Mouse (Mus musculus): ENCODE data around the gene Cntnap5b. TPM values are rescaled to one million over a fixed set of nuclear protein-coding genes. Genes with fewer than 3 reads are reported as not detected.

The Cntnap5b gene
- total RNA-seq (2014; fragmentation: Nextera tagmentation) (not detected in 2 replicates), total RNA-seq (2017) (0.11 TPM in 1 of 2 replicates, not detected in the other), polyA plus RNA-seq (2012) (not detected in 2 replicates)

- TF ChIP-seq GATA1 (IDR thresholded peaks at IDR 0.05; ENCODE audit: borderline replicate concordance, low read length): no peak
- no peak for TF ChIP-seq CTCF (IDR thresholded peaks at IDR 0.05; ENCODE audit: low read depth, low read length)
- TF ChIP-seq TAL1 (conservative IDR thresholded peaks at IDR 0.05; ENCODE audit: low read depth, low read length): no peak
- no peak for TF ChIP-seq POLR2AphosphoS5 (IDR thresholded peaks at IDR 0.05; ENCODE audit: insufficient replicate concordance, low read depth, low read length)
- TF ChIP-seq GATA2 (IDR thresholded peaks at IDR 0.05; ENCODE audit: borderline replicate concordance, low read depth, low read length): no peak
These were observed at the start of gene Cntnap5b for GRCm38 (mm10) chr1:99772614-99773013. TSS of gene Cntnap5b (plus strand) at chr1:99772765.

GRCm38 (mm10) chr1:99759996-99760395 is 12.6 kb upstream of the Cntnap5b start:
- Histone ChIP-seq H3K9me3 (replicated peaks) (peaks cover 6% of the 10 kb centered on the region), H3K27me3 (ENCODE audit: insufficient read depth, low read length) (no peaks in the 10 kb centered on the region), H3K4me1 (ENCODE audit: insufficient read depth, low read depth, low read length) (no peaks in the 10 kb centered on the region), H3K4me3 (ENCODE audit: low read depth, low read length) (no peak overlapping the region), H3K36me3 (replicated peaks) (no peaks in the 10 kb centered on the region)
- ATAC-seq (ENCODE audit: extremely low read depth, insufficient number of reproducible peaks, low FRiP score, poor library complexity, severe bottlenecking): no peak
- DNase-seq (ENCODE audit: low spot score): no peak
- TF ChIP-seq GATA1 (IDR thresholded peaks at IDR 0.05; ENCODE audit: borderline replicate concordance, low read length) (no peak), TAL1 (conservative IDR thresholded peaks at IDR 0.05; ENCODE audit: low read depth, low read length) (no peak), GATA2 (IDR thresholded peaks at IDR 0.05; ENCODE audit: borderline replicate concordance, low read depth, low read length) (no peak), CTCF (IDR thresholded peaks at IDR 0.05; ENCODE audit: low read depth, low read length) (no peak)

More at GRCm38 (mm10) chr1:99772614-99773013, at the start of gene Cntnap5b:
- H3K36me3 ChIP-seq (replicated peaks): no peaks in the 10 kb centered on the region
- H3K9me3 ChIP-seq (replicated peaks): peaks cover 12% of the 10 kb centered on the region
- H3K4me1 ChIP-seq (ENCODE audit: insufficient read depth, low read depth, low read length): no peaks in the 10 kb centered on the region
- no peaks in the 10 kb centered on the region for H3K27me3 ChIP-seq (ENCODE audit: insufficient read depth, low read length)
- ATAC-seq (ENCODE audit: extremely low read depth, insufficient number of reproducible peaks, low FRiP score, poor library complexity, severe bottlenecking) (no peak), DNase-seq (ENCODE audit: low spot score) (no peak)
- no peak within 1 kb of the TSS for H3K4me3 ChIP-seq (ENCODE audit: low read depth, low read length)

- TF ChIP-seq GATA1 (IDR thresholded peaks at IDR 0.05; ENCODE audit: borderline replicate concordance, low read length) (no peak), GATA2 (IDR thresholded peaks at IDR 0.05; ENCODE audit: borderline replicate concordance, low read depth, low read length) (no peak), POLR2AphosphoS5 (IDR thresholded peaks at IDR 0.05; ENCODE audit: insufficient replicate concordance, low read depth, low read length) (no peak)
These were observed 382 bp upstream of the Cntnap5b start for GRCm38 (mm10) chr1:99772183-99772582.

GRCm38 (mm10) chr1:99774144-99774543 is 1.6 kb downstream of the Cntnap5b start:
- Histone ChIP-seq H3K4me1 (ENCODE audit: insufficient read depth, low read depth, low read length) (no peaks in the 10 kb centered on the region), H3K27me3 (ENCODE audit: insufficient read depth, low read length) (no peaks in the 10 kb centered on the region), H3K36me3 (replicated peaks) (no peaks in the 10 kb centered on the region), H3K9me3 (replicated peaks) (peaks cover 12% of the 10 kb centered on the region), H3K4me3 (ENCODE audit: low read depth, low read length) (no peak overlapping the region)
- TF ChIP-seq GATA1 (IDR thresholded peaks at IDR 0.05; ENCODE audit: borderline replicate concordance, low read length) (no peak), POLR2AphosphoS5 (IDR thresholded peaks at IDR 0.05; ENCODE audit: insufficient replicate concordance, low read depth, low read length) (no peak), CTCF (IDR thresholded peaks at IDR 0.05; ENCODE audit: low read depth, low read length) (no peak), TAL1 (conservative IDR thresholded peaks at IDR 0.05; ENCODE audit: low read depth, low read length) (no peak), GATA2 (IDR thresholded peaks at IDR 0.05; ENCODE audit: borderline replicate concordance, low read depth, low read length) (no peak)
- no peak for DNase-seq (ENCODE audit: low spot score)
- ATAC-seq (ENCODE audit: extremely low read depth, insufficient number of reproducible peaks, low FRiP score, poor library complexity, severe bottlenecking): no peak

More at GRCm38 (mm10) chr1:99772183-99772582, 382 bp upstream of the Cntnap5b start:
- Histone ChIP-seq H3K4me1 (ENCODE audit: insufficient read depth, low read depth, low read length) (no peaks in the 10 kb centered on the region), H3K9me3 (replicated peaks) (peaks cover 12% of the 10 kb centered on the region), H3K4me3 (ENCODE audit: low read depth, low read length) (no peak overlapping the region), H3K27me3 (ENCODE audit: insufficient read depth, low read length) (no peaks in the 10 kb centered on the region), H3K36me3 (replicated peaks) (no peaks in the 10 kb centered on the region)
- no peak for DNase-seq (ENCODE audit: low spot score)
- ATAC-seq (ENCODE audit: extremely low read depth, insufficient number of reproducible peaks, low FRiP score, poor library complexity, severe bottlenecking): no peak

GRCm38 (mm10) chr1:99813334-99814110 is 41.0 kb downstream of the Cntnap5b start:
- no peak for ATAC-seq (ENCODE audit: extremely low read depth, insufficient number of reproducible peaks, low FRiP score, poor library complexity, severe bottlenecking)
- no peak for TF ChIP-seq GATA1 (IDR thresholded peaks at IDR 0.05; ENCODE audit: borderline replicate concordance, low read length)
- TF ChIP-seq CTCF (IDR thresholded peaks at IDR 0.05; ENCODE audit: low read depth, low read length): no peak
- TF ChIP-seq TAL1 (conservative IDR thresholded peaks at IDR 0.05; ENCODE audit: low read depth, low read length): no peak
- TF ChIP-seq GATA2 (IDR thresholded peaks at IDR 0.05; ENCODE audit: borderline replicate concordance, low read depth, low read length): no peak
- no peak for TF ChIP-seq POLR2AphosphoS5 (IDR thresholded peaks at IDR 0.05; ENCODE audit: insufficient replicate concordance, low read depth, low read length)
- H3K4me1 ChIP-seq (ENCODE audit: insufficient read depth, low read depth, low read length): no peaks in the 10 kb centered on the region

GRCm38 (mm10) chr1:99872344-99872743 is 99.8 kb downstream of the Cntnap5b start:
- no peaks in the 10 kb centered on the region for H3K36me3 ChIP-seq (replicated peaks)
- no peaks in the 10 kb centered on the region for H3K27me3 ChIP-seq (ENCODE audit: insufficient read depth, low read length)
- no peak for DNase-seq (ENCODE audit: low spot score)
- no peak for TF ChIP-seq GATA1 (IDR thresholded peaks at IDR 0.05; ENCODE audit: borderline replicate concordance, low read length)
- TF ChIP-seq GATA2 (IDR thresholded peaks at IDR 0.05; ENCODE audit: borderline replicate concordance, low read depth, low read length): no peak
- no peak for TF ChIP-seq TAL1 (conservative IDR thresholded peaks at IDR 0.05; ENCODE audit: low read depth, low read length)
- no peak for TF ChIP-seq POLR2AphosphoS5 (IDR thresholded peaks at IDR 0.05; ENCODE audit: insufficient replicate concordance, low read depth, low read length)
- no peak for TF ChIP-seq CTCF (IDR thresholded peaks at IDR 0.05; ENCODE audit: low read depth, low read length)
- H3K4me1 ChIP-seq (ENCODE audit: insufficient read depth, low read depth, low read length): no peaks in the 10 kb centered on the region
- ATAC-seq (ENCODE audit: extremely low read depth, insufficient number of reproducible peaks, low FRiP score, poor library complexity, severe bottlenecking): no peak
- H3K4me3 ChIP-seq (ENCODE audit: low read depth, low read length): no peak overlapping the region
- no peaks in the 10 kb centered on the region; the same call in 1 of the 2 replicates for H3K9me3 ChIP-seq (replicated peaks)

More at GRCm38 (mm10) chr1:99813334-99814110, 41.0 kb downstream of the Cntnap5b start:
- Histone ChIP-seq H3K36me3 (replicated peaks) (no peaks in the 10 kb centered on the region), H3K9me3 (replicated peaks) (peaks cover 4% of the 10 kb centered on the region; the same call in 1 of the 2 replicates), H3K27me3 (ENCODE audit: insufficient read depth, low read length) (no peaks in the 10 kb centered on the region), H3K4me3 (ENCODE audit: low read depth, low read length) (no peak overlapping the region)
- DNase-seq (ENCODE audit: low spot score): no peak

Measured in G1E (cell line).